Mouse (Mus musculus) lung, postnatal 36 days (tissue): ENCODE measurements around the gene Map3k20.
A peak's percentile ranks its signal among the peaks of the same experiment; 100 is the strongest.

Source experiments
- DNase-seq: peaks from one replicate; pipeline ENCODE4 v3.0.0; 2022; ENCODE audit warnings: mixed read lengths

Map3k20 gene

GRCm38 (mm10) chr2:72438941-72439533, 153.6 kb downstream of the Map3k20 start:
- no peak for DNase-seq

GRCm38 (mm10) chr2:72441010-72441409, 155.6 kb downstream of the Map3k20 start:
- no peak for DNase-seq

- DNase-seq: no peak
Observed at GRCm38 (mm10) chr2:72442825-72443224, 157.4 kb downstream of the Map3k20 start.

GRCm38 (mm10) chr2:72443960-72444359, 158.5 kb downstream of the Map3k20 start:
- no peak for DNase-seq

- DNase-seq: no peak
Observed at GRCm38 (mm10) chr2:72446106-72446505, 160.7 kb downstream of the Map3k20 start.

- DNase-seq: no peak
Observed at GRCm38 (mm10) chr2:72446615-72447014, 161.2 kb downstream of the Map3k20 start.

GRCm38 (mm10) chr2:72453563-72453962, 168.1 kb downstream of the Map3k20 start:
- no peak for DNase-seq

- peak; percentile 10 for DNase-seq
Observed at GRCm38 (mm10) chr2:72456189-72456588, 170.8 kb downstream of the Map3k20 start.

- peak; percentile 10 for DNase-seq
Observed at GRCm38 (mm10) chr2:72464376-72465014, 179.1 kb downstream of the Map3k20 start.

GRCm38 (mm10) chr2:72467604-72468003, 182.2 kb downstream of the Map3k20 start:
- peak; percentile 22 for DNase-seq

- no peak for DNase-seq
Observed at GRCm38 (mm10) chr2:72471415-72472070, 186.1 kb downstream of the Map3k20 start.

GRCm38 (mm10) chr2:72474531-72475287, 189.3 kb downstream of the Map3k20 start:
- DNase-seq: no peak

- no peak for DNase-seq
Observed at GRCm38 (mm10) chr2:72475423-72475796, 190.0 kb downstream of the Map3k20 start.

- DNase-seq: peak; percentile 79
Observed at GRCm38 (mm10) chr2:72475797-72476485, 190.5 kb downstream of the Map3k20 start, which contains the start of gene Cdca7. TSS of gene Cdca7 (plus strand) at chr2:72476159.

GRCm38 (mm10) chr2:72476486-72477211, 191.2 kb downstream of the Map3k20 start:
- DNase-seq: peak; percentile 32

- DNase-seq: no peak
Observed at GRCm38 (mm10) chr2:72477221-72477620, 191.8 kb downstream of the Map3k20 start.

- DNase-seq: no peak
Observed at GRCm38 (mm10) chr2:72478176-72478575, 192.7 kb downstream of the Map3k20 start.

- DNase-seq: no peak
Observed at GRCm38 (mm10) chr2:72478921-72479320, 193.5 kb downstream of the Map3k20 start.

- DNase-seq: no peak
Observed at GRCm38 (mm10) chr2:72479818-72480217, 194.4 kb downstream of the Map3k20 start.

- no peak for DNase-seq
Observed at GRCm38 (mm10) chr2:72491650-72492049, 206.2 kb downstream of the Map3k20 start.
